Mouse (Mus musculus) CD4-positive, CD25-positive, alpha-beta regulatory T cell, adult 4 months (primary cell): Measurements from ENCODE around the gene Per1. TPM values are rescaled to one million over a fixed set of nuclear protein-coding genes. Genes with fewer than 3 reads are reported as not detected.

Source experiments
- ATAC-seq: one replicate; pipeline ENCODE4 v1.8.0; 2017
- polyA plus RNA-seq, 2 experiments: library from polyadenylated mRNA; unstranded; fragments of 100-300 nt; shearing (Covaris generic); gene quantifications; one replicate each; pipeline ENCODE4 v1.2.1; 2017

Per1 gene
- polyA plus RNA-seq, 2 experiments from 2014 or later, result 4.5 to 6.6 TPM

- no peak for ATAC-seq
These were observed 4.3 kb downstream of the Per1 start for GRCm38 (mm10) chr11:69099177-69099914.

- peak; percentile 18 for ATAC-seq
These were observed 4.9 kb downstream of the Per1 start for GRCm38 (mm10) chr11:69099915-69100345.

GRCm38 (mm10) chr11:69100639-69101360, 5.8 kb downstream of the Per1 start:
- no peak for ATAC-seq

- ATAC-seq, result no peak
These were observed 6.8 kb downstream of the Per1 start for GRCm38 (mm10) chr11:69101604-69102402.

GRCm38 (mm10) chr11:69102403-69102725, 7.3 kb downstream of the Per1 start:
- ATAC-seq, result no peak

- ATAC-seq, result no peak
These were observed 8.1 kb downstream of the Per1 start for GRCm38 (mm10) chr11:69103121-69103520.

GRCm38 (mm10) chr11:69103531-69104435, 8.8 kb downstream of the Per1 start:
- ATAC-seq, result no peak

GRCm38 (mm10) chr11:69104487-69104886, 9.5 kb downstream of the Per1 start:
- no peak for ATAC-seq

GRCm38 (mm10) chr11:69105227-69105626, 10.2 kb downstream of the Per1 start:
- no peak for ATAC-seq

- no peak for ATAC-seq
These were observed 10.8 kb downstream of the Per1 start for GRCm38 (mm10) chr11:69105796-69106195.

- no peak for ATAC-seq
These were observed 11.3 kb downstream of the Per1 start for GRCm38 (mm10) chr11:69106299-69106698.

GRCm38 (mm10) chr11:69106842-69107241, 11.8 kb downstream of the Per1 start:
- no peak for ATAC-seq

GRCm38 (mm10) chr11:69107676-69108075, 12.7 kb downstream of the Per1 start:
- no peak for ATAC-seq

GRCm38 (mm10) chr11:69108223-69108622, 13.2 kb downstream of the Per1 start:
- no peak for ATAC-seq

GRCm38 (mm10) chr11:69109032-69109900, 14.2 kb downstream of the Per1 start:
- ATAC-seq, result no peak

- peak; percentile 49 for ATAC-seq
These were observed 15.5 kb downstream of the Per1 start for GRCm38 (mm10) chr11:69110319-69111046.

- no peak for ATAC-seq
These were observed 16.2 kb downstream of the Per1 start for GRCm38 (mm10) chr11:69111051-69111810.

- ATAC-seq, result no peak
These were observed 16.8 kb downstream of the Per1 start for GRCm38 (mm10) chr11:69111865-69112264.

- no peak for ATAC-seq
These were observed 19.0 kb downstream of the Per1 start for GRCm38 (mm10) chr11:69114018-69114417.

- no peak for ATAC-seq
These were observed 19.6 kb downstream of the Per1 start for GRCm38 (mm10) chr11:69114621-69115020.
